Mouse (Mus musculus) forebrain, postnatal 0 days (tissue): Measurements from ENCODE around the gene Gli2. TPM values are rescaled to one million over a fixed set of nuclear protein-coding genes. Genes with fewer than 3 reads are reported as not detected.

Source experiments
- ATAC-seq: fragments of 200-750 bp; cut with Nextera tagmentation; 2 replicates; pipeline ENCODE4 v1.8.0; 2017; ENCODE audit warnings: mild to moderate bottlenecking, moderate library complexity
- DNase-seq: peaks from one replicate; pipeline ENCODE4 v3.0.0-alpha.2; 2015
- H3K27ac ChIP-seq: fragments of 300-500 bp; sonication (generic); 2 replicates; pipeline ENCODE4 v1.5.1; 2014; ENCODE audit warnings: low read depth, mild to moderate bottlenecking, antibody characterized with exemption, low read length, moderate library complexity, mixed read lengths
- H3K27me3 ChIP-seq: fragments of 300-500 bp; sonication (generic); 2 replicates; pipeline ENCODE4 v1.6.1; 2014; ENCODE audit warnings: mild to moderate bottlenecking, low read length, mixed read lengths; ENCODE audit not compliant: insufficient read depth
- H3K36me3 ChIP-seq: fragments of 300-500 bp; sonication (generic); 2 replicates; pipeline ENCODE4 v1.6.1; 2014; ENCODE audit warnings: mild to moderate bottlenecking, moderate library complexity; ENCODE audit not compliant: insufficient read depth
- H3K4me1 ChIP-seq: fragments of 300-500 bp; sonication (generic); 2 replicates; pipeline ENCODE4 v1.6.1; 2014; ENCODE audit warnings: antibody characterized with exemption; ENCODE audit not compliant: insufficient read depth
- H3K4me2 ChIP-seq: fragments of 300-500 bp; sonication (generic); 2 replicates; pipeline ENCODE4 v1.6.1; 2014; ENCODE audit warnings: low read depth, mild to moderate bottlenecking, moderate library complexity
- H3K4me3 ChIP-seq: fragments of 300-500 bp; sonication (generic); 2 replicates; pipeline ENCODE4 v1.5.1; 2014; ENCODE audit warnings: low read depth, low read length, mixed read lengths
- H3K9ac ChIP-seq: fragments of 300-500 bp; sonication (generic); 2 replicates; pipeline ENCODE4 v1.6.1; 2014; ENCODE audit warnings: mild to moderate bottlenecking
- H3K9me3 ChIP-seq: fragments of 300-500 bp; sonication (generic); 2 replicates; pipeline ENCODE4 v1.6.1; 2016; ENCODE audit warnings: low read length
- CTCF ChIP-seq: sonication (generic); IDR thresholded peaks from 2 replicates; pipeline ENCODE4 v1.5.1; 2016; ENCODE audit warnings: antibody characterized with exemption, control low read depth, low read depth
- WGBS: fragments of 180-500 bp; shearing (Covaris S2); extraction: QIAGEN DNeasy Blood & Tissue Kit; methylation state at CpG from one replicate; pipeline ENCODE4 v1.1.7; 2014; 5-methylcytosine and 5-hydroxymethylcytosine counted together
- polyA plus RNA-seq: library from polyadenylated mRNA; unstranded; fragments of >200 nt; fragmentation: Nextera tagmentation; extraction: Ambion mirVana; gene quantifications from 2 replicates; pipeline ENCODE4 v1.2.1, GENCODE M21; 2015
- total RNA-seq: library from RNA; depleted of rRNA; stranded (reverse); fragments of >200 nt; gene quantifications from 2 replicates; pipeline ENCODE4 v1.2.3, GENCODE M21; 2014

The Gli2 gene
- total and polyA plus RNA-seq, 2 experiments from 2014 or later, result 1.3 to 4.4 TPM

DNA sequence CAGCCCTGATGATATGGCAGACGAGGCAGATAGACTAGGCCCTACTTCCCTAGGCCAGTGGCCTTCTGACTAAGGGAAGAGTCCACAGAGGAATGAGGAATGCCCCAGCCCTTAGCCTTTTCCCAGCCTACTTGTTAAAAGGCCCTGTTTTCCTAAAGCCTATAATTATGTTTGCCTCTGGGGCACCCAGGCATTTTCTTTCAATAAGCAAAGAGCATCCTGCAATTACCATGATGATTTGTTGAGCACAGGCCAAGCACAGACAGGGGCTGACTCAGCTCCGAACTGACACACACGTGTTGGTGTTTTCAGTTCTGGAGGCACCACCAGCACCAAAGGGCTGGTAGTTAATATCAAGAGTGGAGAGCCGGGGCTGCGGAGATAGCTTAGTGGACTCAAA, 162.0 kb downstream of the Gli2 start:
- ATAC-seq (peak; percentile 54), DNase-seq (peak; percentile 42)
- TF ChIP-seq CTCF, result no peak
- no peak overlapping the region for H3K27ac ChIP-seq
- H3K4me1 ChIP-seq, result no peaks in the 10 kb centered on the region
- no peaks in the 10 kb centered on the region for H3K36me3 ChIP-seq
- no peaks in the 10 kb centered on the region for H3K9me3 ChIP-seq
- H3K27me3 ChIP-seq, result no peaks in the 10 kb centered on the region
- H3K4me2 ChIP-seq, result no peak overlapping the region
- H3K4me3 ChIP-seq, result no peak overlapping the region
- WGBS, result 33% methylated on average over 5 of the region's 5 CpGs
- no peak overlapping the region for H3K9ac ChIP-seq

DNA sequence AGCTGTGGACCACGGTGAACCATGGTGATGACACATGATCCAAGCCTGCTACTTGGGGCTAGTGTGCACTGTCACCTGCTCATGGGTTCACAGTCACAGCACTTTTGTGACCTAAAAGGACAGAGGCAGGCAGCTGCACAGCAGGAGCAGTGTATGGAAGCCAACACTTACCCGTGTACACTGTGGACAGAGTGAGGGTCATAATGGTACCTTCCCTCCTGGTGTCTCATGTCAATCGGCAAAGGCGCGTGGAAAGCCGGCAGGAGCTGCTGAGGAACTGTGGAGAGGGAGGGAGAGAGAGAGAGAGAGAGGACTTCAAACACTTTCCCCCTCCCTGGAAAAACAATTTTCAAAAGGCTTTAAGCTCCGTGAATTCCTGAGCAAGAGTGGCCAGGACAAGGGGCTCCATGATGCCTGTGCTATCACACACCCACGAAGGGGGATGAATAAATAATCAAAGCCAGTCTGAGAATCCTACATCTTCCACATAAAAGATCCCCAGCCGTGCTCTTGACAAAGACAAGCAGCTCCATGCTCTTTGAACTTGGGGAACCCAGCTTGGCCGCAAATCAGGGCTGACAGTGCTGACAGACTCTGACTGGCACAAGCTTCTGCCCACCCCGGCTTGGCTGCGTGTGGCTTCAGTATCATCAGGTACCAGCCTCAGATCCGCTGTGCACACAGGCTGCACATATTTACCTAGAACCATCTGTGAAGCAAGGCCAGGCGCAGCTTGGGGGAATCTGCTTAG, 163.1 kb downstream of the Gli2 start:
- peak; percentile 32 for ATAC-seq
- Histone ChIP-seq H3K36me3 (no peaks in the 10 kb centered on the region), H3K4me2 (no peak overlapping the region), H3K27me3 (no peaks in the 10 kb centered on the region), H3K27ac (no peak overlapping the region), H3K4me3 (no peak overlapping the region), H3K9me3 (no peaks in the 10 kb centered on the region), H3K9ac (no peak overlapping the region), H3K4me1 (no peaks in the 10 kb centered on the region)
- DNase-seq, result no peak
- WGBS, result 32% methylated on average over 14 of the region's 14 CpGs
- no peak for TF ChIP-seq CTCF

GRCm38 (mm10) chr1:118880781-118881247, 172.6 kb downstream of the Gli2 start:
- H3K9me3 ChIP-seq, result no peaks in the 10 kb centered on the region
- no peaks in the 10 kb centered on the region for H3K4me1 ChIP-seq
- WGBS, result 64% methylated on average over 7 of the region's 7 CpGs
- H3K27me3 ChIP-seq, result no peaks in the 10 kb centered on the region
- no peak overlapping the region for H3K4me2 ChIP-seq
- ATAC-seq (no peak), DNase-seq (no peak)
- H3K36me3 ChIP-seq, result no peaks in the 10 kb centered on the region
- no peak overlapping the region for H3K4me3 ChIP-seq
- no peak for TF ChIP-seq CTCF
- no peak overlapping the region for H3K27ac ChIP-seq
- H3K9ac ChIP-seq, result no peak overlapping the region

DNA sequence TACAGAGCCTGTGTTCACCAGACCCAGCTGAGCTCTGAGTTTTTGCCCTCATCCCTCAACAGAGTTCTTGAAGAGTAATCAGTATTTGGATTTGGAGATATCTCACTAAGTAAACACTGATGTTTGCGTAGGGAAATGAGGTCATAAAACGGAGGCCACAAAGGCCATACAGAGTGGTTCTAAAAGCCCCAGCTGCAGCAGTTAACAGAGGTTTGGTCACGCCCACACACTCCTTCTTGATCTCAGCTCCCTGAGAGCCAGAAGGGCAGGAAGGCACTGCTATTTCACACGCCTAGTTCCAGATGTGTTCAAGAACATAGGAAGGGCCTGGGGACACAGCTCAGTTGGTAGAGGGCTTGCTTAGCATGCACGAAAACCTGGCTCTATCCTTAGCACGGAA, 175.1 kb downstream of the Gli2 start:
- no peak for DNase-seq
- H3K27me3 ChIP-seq, result no peaks in the 10 kb centered on the region
- H3K36me3 ChIP-seq, result no peaks in the 10 kb centered on the region
- 89% methylated on average over 6 of the region's 6 CpGs for WGBS
- no peak for TF ChIP-seq CTCF
- no peaks in the 10 kb centered on the region for H3K4me1 ChIP-seq
- no peak overlapping the region for H3K4me2 ChIP-seq
- H3K9ac ChIP-seq, result no peak overlapping the region
- H3K27ac ChIP-seq, result no peak overlapping the region
- H3K4me3 ChIP-seq, result no peak overlapping the region
- H3K9me3 ChIP-seq, result no peaks in the 10 kb centered on the region
- no peak for ATAC-seq

DNA sequence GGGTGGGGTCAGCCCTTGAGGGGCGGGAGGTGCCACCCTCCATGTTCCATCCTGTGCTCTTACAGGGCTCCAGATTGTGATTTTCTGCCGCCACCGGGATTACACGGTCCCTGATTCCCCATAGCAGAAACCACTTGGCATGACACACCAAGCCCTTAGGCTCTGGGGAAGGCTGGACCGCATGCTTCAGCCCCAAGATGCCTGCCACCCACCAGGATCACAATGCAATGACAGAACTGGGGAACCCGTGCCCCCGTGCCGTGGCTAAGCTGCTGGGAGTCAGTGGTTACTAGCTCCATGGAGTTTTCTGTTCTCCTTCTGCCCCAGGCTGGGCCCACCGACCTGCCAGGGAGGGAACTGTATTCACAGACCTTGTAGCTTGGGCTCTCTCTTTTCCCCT, 178.2 kb downstream of the Gli2 start:
- Histone ChIP-seq H3K9me3 (no peaks in the 10 kb centered on the region), H3K9ac (no peak overlapping the region), H3K27ac (no peak overlapping the region), H3K4me1 (no peaks in the 10 kb centered on the region), H3K4me3 (no peak overlapping the region), H3K27me3 (no peaks in the 10 kb centered on the region), H3K4me2 (no peak overlapping the region), H3K36me3 (no peaks in the 10 kb centered on the region)
- no peak for DNase-seq
- TF ChIP-seq CTCF, result no peak
- ATAC-seq, result no peak
- WGBS, result 84% methylated on average over 9 of the region's 9 CpGs

GRCm38 (mm10) chr1:118873559-118873958, 179.9 kb downstream of the Gli2 start:
- WGBS, result 86% methylated on average over 7 of the region's 7 CpGs
- Histone ChIP-seq H3K9ac (no peak overlapping the region), H3K4me2 (no peak overlapping the region), H3K27ac (no peak overlapping the region), H3K9me3 (no peaks in the 10 kb centered on the region), H3K4me3 (no peak overlapping the region), H3K36me3 (no peaks in the 10 kb centered on the region), H3K27me3 (no peaks in the 10 kb centered on the region), H3K4me1 (no peaks in the 10 kb centered on the region)
- ATAC-seq (no peak), DNase-seq (no peak)
- TF ChIP-seq CTCF, result no peak

DNA sequence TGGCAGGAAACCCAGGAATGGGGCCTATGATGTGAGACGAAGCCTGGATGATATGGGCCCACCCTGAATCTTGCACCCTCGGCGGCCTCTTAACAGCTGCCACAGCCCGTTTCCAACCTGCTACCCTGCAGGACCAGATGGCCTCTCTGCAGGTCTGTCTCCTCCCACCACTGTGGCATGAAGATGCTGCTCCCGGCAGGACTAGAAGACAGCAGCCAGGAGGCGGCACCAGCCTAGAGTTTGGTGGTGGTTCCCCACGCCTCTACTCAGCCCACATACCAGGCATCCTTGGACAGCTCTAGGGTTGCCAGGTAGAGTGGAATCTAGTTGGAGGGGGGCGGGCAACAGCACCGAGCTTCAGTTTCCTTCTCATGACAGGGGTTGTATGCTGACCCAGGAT, 188.7 kb downstream of the Gli2 start:
- ATAC-seq, result no peak
- no peaks in the 10 kb centered on the region for H3K9me3 ChIP-seq
- TF ChIP-seq CTCF, result no peak
- no peak for DNase-seq
- no peak overlapping the region for H3K9ac ChIP-seq
- no peaks in the 10 kb centered on the region for H3K27me3 ChIP-seq
- no peak overlapping the region for H3K4me3 ChIP-seq
- H3K27ac ChIP-seq, result no peak overlapping the region
- H3K36me3 ChIP-seq, result no peaks in the 10 kb centered on the region; the same call in 1 of the 2 replicates
- H3K4me1 ChIP-seq, result no peaks in the 10 kb centered on the region
- H3K4me2 ChIP-seq, result no peak overlapping the region
- 78% methylated on average over 9 of the region's 9 CpGs for WGBS
